Mouse (Mus musculus): ENCODE data around the gene Phf14. TPM values are rescaled to one million over a fixed set of nuclear protein-coding genes. Genes with fewer than 3 reads are reported as not detected.

Gene Phf14
- total and polyA plus RNA-seq, 2 experiments from 2014 or later: 88.6 to 106 TPM

GRCm38 (mm10) chr6:12069357-12069756, 161.7 kb downstream of the Phf14 start:
- Histone ChIP-seq H3K4me2 (ENCODE audit: low read depth, low read length, poor library complexity, severe bottlenecking) (no peak overlapping the region), H3K36me3 (ENCODE audit: insufficient read depth, low read length) (no peaks in the 10 kb centered on the region), H3K4me1 (ENCODE audit: insufficient read depth, low read length) (no peaks in the 10 kb centered on the region), H3K9ac (replicated peaks; ENCODE audit: low read length, poor library complexity, severe bottlenecking) (no peak overlapping the region), H3K9me3 (ENCODE audit: low read length) (no peaks in the 10 kb centered on the region), H3K27ac (ENCODE audit: low read depth, low read length) (no peak overlapping the region), H3K27me3 (ENCODE audit: insufficient read depth, low read length) (no peaks in the 10 kb centered on the region), H3K4me3 (ENCODE audit: low read depth, low read length) (no peak overlapping the region)
- 86% methylated on average over 2 of the region's 2 CpGs for WGBS
- DNase-seq (ENCODE audit: low spot score) (no peak), ATAC-seq (ENCODE audit: low FRiP score) (no peak)
- no peak for TF ChIP-seq CTCF (IDR thresholded peaks at IDR 0.05)

GRCm38 (mm10) chr6:12074599-12074998, 167.0 kb downstream of the Phf14 start:
- no peak overlapping the region for H3K4me3 ChIP-seq (ENCODE audit: low read depth, low read length)
- no peak overlapping the region for H3K9ac ChIP-seq (replicated peaks; ENCODE audit: low read length, poor library complexity, severe bottlenecking)
- no peak overlapping the region for H3K27ac ChIP-seq (ENCODE audit: low read depth, low read length)
- H3K4me1 ChIP-seq (ENCODE audit: insufficient read depth, low read length): no peaks in the 10 kb centered on the region
- 83% methylated on average over 5 of the region's 5 CpGs for WGBS
- TF ChIP-seq CTCF (IDR thresholded peaks at IDR 0.05): no peak
- ATAC-seq (ENCODE audit: low FRiP score) (no peak), DNase-seq (ENCODE audit: low spot score) (no peak)
- H3K4me2 ChIP-seq (ENCODE audit: low read depth, low read length, poor library complexity, severe bottlenecking): no peak overlapping the region
- no peaks in the 10 kb centered on the region for H3K9me3 ChIP-seq (ENCODE audit: low read length)
- H3K27me3 ChIP-seq (ENCODE audit: insufficient read depth, low read length): no peaks in the 10 kb centered on the region
- no peaks in the 10 kb centered on the region for H3K36me3 ChIP-seq (ENCODE audit: insufficient read depth, low read length)

- Histone ChIP-seq H3K27me3 (ENCODE audit: insufficient read depth, low read length) (no peaks in the 10 kb centered on the region), H3K4me1 (ENCODE audit: insufficient read depth, low read length) (no peaks in the 10 kb centered on the region), H3K27ac (ENCODE audit: low read depth, low read length) (no peak overlapping the region), H3K9me3 (ENCODE audit: low read length) (no peaks in the 10 kb centered on the region), H3K36me3 (ENCODE audit: insufficient read depth, low read length) (peaks cover 3% of the 10 kb centered on the region; the same call in 1 of the 2 replicates), H3K9ac (replicated peaks; ENCODE audit: low read length, poor library complexity, severe bottlenecking) (no peak overlapping the region), H3K4me3 (ENCODE audit: low read depth, low read length) (no peak overlapping the region), H3K4me2 (ENCODE audit: low read depth, low read length, poor library complexity, severe bottlenecking) (no peak overlapping the region)
- TF ChIP-seq CTCF (IDR thresholded peaks at IDR 0.05): no peak
- ATAC-seq (ENCODE audit: low FRiP score) (no peak), DNase-seq (ENCODE audit: low spot score) (no peak)
- 69% methylated on average over 7 of the region's 7 CpGs for WGBS
These were observed 169.7 kb downstream of the Phf14 start for GRCm38 (mm10) chr6:12077338-12077737.

- no peak overlapping the region for H3K9ac ChIP-seq (replicated peaks; ENCODE audit: low read length, poor library complexity, severe bottlenecking)
- no peak overlapping the region for H3K27ac ChIP-seq (ENCODE audit: low read depth, low read length)
- H3K4me2 ChIP-seq (ENCODE audit: low read depth, low read length, poor library complexity, severe bottlenecking): no peak overlapping the region
- ATAC-seq (ENCODE audit: low FRiP score): no peak
- peaks cover 3% of the 10 kb centered on the region; the same call in 1 of the 2 replicates for H3K36me3 ChIP-seq (ENCODE audit: insufficient read depth, low read length)
- no peaks in the 10 kb centered on the region for H3K9me3 ChIP-seq (ENCODE audit: low read length)
- H3K27me3 ChIP-seq (ENCODE audit: insufficient read depth, low read length): no peaks in the 10 kb centered on the region
- TF ChIP-seq CTCF (IDR thresholded peaks at IDR 0.05): no peak
- 77% methylated on average over 8 of the region's 8 CpGs for WGBS
- H3K4me3 ChIP-seq (ENCODE audit: low read depth, low read length): no peak overlapping the region
- H3K4me1 ChIP-seq (ENCODE audit: insufficient read depth, low read length): no peaks in the 10 kb centered on the region
- DNase-seq (ENCODE audit: low spot score): peak; percentile 48
These were observed 170.4 kb downstream of the Phf14 start for GRCm38 (mm10) chr6:12077880-12078618.

GRCm38 (mm10) chr6:12079260-12079659, 171.7 kb downstream of the Phf14 start:
- no peak overlapping the region for H3K27ac ChIP-seq (ENCODE audit: low read depth, low read length)
- no peak overlapping the region for H3K4me2 ChIP-seq (ENCODE audit: low read depth, low read length, poor library complexity, severe bottlenecking)
- no peaks in the 10 kb centered on the region for H3K9me3 ChIP-seq (ENCODE audit: low read length)
- no peak for ATAC-seq (ENCODE audit: low FRiP score)
- TF ChIP-seq CTCF (IDR thresholded peaks at IDR 0.05): no peak
- H3K27me3 ChIP-seq (ENCODE audit: insufficient read depth, low read length): no peaks in the 10 kb centered on the region
- H3K4me3 ChIP-seq (ENCODE audit: low read depth, low read length): no peak overlapping the region
- no peak overlapping the region for H3K9ac ChIP-seq (replicated peaks; ENCODE audit: low read length, poor library complexity, severe bottlenecking)
- WGBS: 84% methylated on average over 4 of the region's 4 CpGs
- peaks cover 3% of the 10 kb centered on the region; the same call in 1 of the 2 replicates for H3K36me3 ChIP-seq (ENCODE audit: insufficient read depth, low read length)
- DNase-seq (ENCODE audit: low spot score): no peak
- H3K4me1 ChIP-seq (ENCODE audit: insufficient read depth, low read length): no peaks in the 10 kb centered on the region

- WGBS: 87% methylated on average over 5 of the region's 5 CpGs
- Histone ChIP-seq H3K4me1 (ENCODE audit: insufficient read depth, low read length) (no peaks in the 10 kb centered on the region), H3K27me3 (ENCODE audit: insufficient read depth, low read length) (no peaks in the 10 kb centered on the region), H3K9me3 (ENCODE audit: low read length) (no peaks in the 10 kb centered on the region), H3K4me2 (ENCODE audit: low read depth, low read length, poor library complexity, severe bottlenecking) (no peak overlapping the region), H3K4me3 (ENCODE audit: low read depth, low read length) (no peak overlapping the region), H3K36me3 (ENCODE audit: insufficient read depth, low read length) (peaks cover 3% of the 10 kb centered on the region; the same call in 1 of the 2 replicates), H3K27ac (ENCODE audit: low read depth, low read length) (no peak overlapping the region), H3K9ac (replicated peaks; ENCODE audit: low read length, poor library complexity, severe bottlenecking) (no peak overlapping the region)
- ATAC-seq (ENCODE audit: low FRiP score) (no peak), DNase-seq (ENCODE audit: low spot score) (no peak)
- no peak for TF ChIP-seq CTCF (IDR thresholded peaks at IDR 0.05)
These were observed 172.8 kb downstream of the Phf14 start for GRCm38 (mm10) chr6:12080423-12080822.
